Mouse (Mus musculus) liver, embryonic 11.5 days (tissue): ENCODE results near the gene Sh2b3. TPM values are rescaled to one million over a fixed set of nuclear protein-coding genes. Genes with fewer than 3 reads are reported as not detected.

Experiments used
- ATAC-seq: fragments of 200-750 bp; cut with Nextera tagmentation; replicated peaks from 2 replicates; pipeline ENCODE4 v1.8.0; 2017; ENCODE audit warnings: moderate number of reproducible peaks, mild to moderate bottlenecking, moderate TSS enrichment, moderate library complexity; ENCODE audit not compliant: low FRiP score
- DNase-seq: peaks from one replicate; pipeline ENCODE4 v3.0.0-alpha.2; 2017; ENCODE audit warnings: low spot score
- H3K27ac ChIP-seq: fragments of 300-500 bp; sonication (generic); 2 replicates; pipeline ENCODE4 v1.5.1; 2014; ENCODE audit warnings: mild to moderate bottlenecking, low read depth, low read length, control low read depth
- H3K27me3 ChIP-seq: fragments of 300-500 bp; sonication (generic); replicated peaks from 2 replicates; pipeline ENCODE4 v1.6.1; 2014; ENCODE audit warnings: low read length, mixed read lengths; ENCODE audit not compliant: control insufficient read depth, insufficient read depth
- H3K36me3 ChIP-seq: fragments of 300-500 bp; sonication (generic); 2 replicates; pipeline ENCODE4 v1.6.1; 2014; ENCODE audit warnings: mild to moderate bottlenecking, low read length, moderate library complexity, mixed read lengths; ENCODE audit not compliant: control insufficient read depth, insufficient read depth
- H3K4me1 ChIP-seq: fragments of 300-500 bp; sonication (generic); replicated peaks from 2 replicates; pipeline ENCODE4 v1.6.1; 2014; ENCODE audit warnings: low read length, mixed read lengths; ENCODE audit not compliant: control insufficient read depth, insufficient read depth
- H3K4me2 ChIP-seq: fragments of 300-500 bp; sonication (generic); 2 replicates; pipeline ENCODE4 v1.6.1; 2014; ENCODE audit warnings: mild to moderate bottlenecking, control low read depth, moderate library complexity
- H3K4me3 ChIP-seq: fragments of 300-500 bp; sonication (generic); 2 replicates; pipeline ENCODE4 v1.5.1; 2014; ENCODE audit warnings: low read depth, low read length, control low read depth
- H3K9ac ChIP-seq: fragments of 300-500 bp; sonication (generic); 2 replicates; pipeline ENCODE4 v1.6.1; 2014; ENCODE audit warnings: low read depth, low read length, control low read depth
- H3K9me3 ChIP-seq: fragments of 300-500 bp; sonication (generic); 2 replicates; pipeline ENCODE4 v1.6.1; 2016; ENCODE audit warnings: low read length, inconsistent platforms, mixed read lengths; ENCODE audit not compliant: control insufficient read depth
- WGBS: fragments of 180-500 bp; shearing (Covaris S2); extraction: QIAGEN DNeasy Blood & Tissue Kit; methylation state at CpG from one replicate; pipeline ENCODE4 v1.1.7; 2014; 5-methylcytosine and 5-hydroxymethylcytosine counted together
- polyA plus RNA-seq: library from polyadenylated mRNA; unstranded; fragments of >200 nt; fragmentation: Nextera tagmentation; extraction: Ambion mirVana; gene quantifications from 2 replicates; pipeline ENCODE4 v1.2.1, GENCODE M21; 2014

Sh2b3 gene
- polyA plus RNA-seq, 1 experiment from 2014 or later: 15.7 TPM

DNA sequence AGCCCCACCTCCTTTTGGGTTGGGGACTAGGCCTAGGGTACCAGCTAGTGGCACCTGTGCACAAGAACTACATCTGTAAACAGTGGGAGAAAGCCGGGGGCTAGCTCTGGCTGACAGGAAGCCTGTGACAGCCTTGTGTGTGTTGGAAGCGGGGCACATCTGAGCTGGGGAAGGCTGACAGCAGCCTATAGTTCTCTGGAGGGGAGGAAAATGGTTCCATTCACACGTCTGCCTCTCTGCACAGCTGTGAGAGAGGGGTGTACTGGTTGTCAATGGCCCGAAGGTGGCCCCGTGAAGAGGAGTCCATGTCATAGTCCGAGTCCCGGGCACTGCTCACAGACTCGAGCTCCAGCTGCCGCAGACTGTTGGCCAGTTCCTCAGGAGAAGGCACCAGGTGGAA lies 19.9 kb downstream of the Sh2b3 start:
- no peak for ATAC-seq
- no peak overlapping the region for H3K9ac ChIP-seq

DNA sequence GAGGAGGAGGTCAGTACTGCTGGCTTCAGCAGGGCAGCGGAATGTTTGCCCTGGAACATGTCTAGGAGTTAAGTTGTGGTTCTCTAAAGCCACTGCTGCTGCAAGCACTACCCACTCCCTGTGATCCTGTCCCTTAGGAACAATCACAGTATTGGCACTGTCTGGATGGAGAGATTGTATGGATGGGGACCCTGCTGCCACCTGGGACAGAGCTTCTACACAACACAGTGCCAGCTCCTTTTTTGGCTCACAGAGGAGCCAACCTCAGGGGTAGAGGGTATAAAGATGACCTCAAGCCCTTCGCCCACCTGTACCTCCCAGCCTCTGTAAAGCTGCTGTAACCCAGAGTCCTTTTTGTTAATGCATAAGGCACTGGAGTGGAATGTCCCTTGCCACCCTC lies 20.8 kb downstream of the Sh2b3 start:
- ATAC-seq (no peak), DNase-seq (no peak)
- H3K9me3 ChIP-seq: no peaks in the 10 kb centered on the region
- no peaks in the 10 kb centered on the region for H3K27me3 ChIP-seq
- H3K4me1 ChIP-seq: peaks cover 11% of the 10 kb centered on the region
- H3K36me3 ChIP-seq: peaks cover 76% of the 10 kb centered on the region
- no peak overlapping the region for H3K27ac ChIP-seq
- H3K4me3 ChIP-seq: no peak overlapping the region
- H3K4me2 ChIP-seq: no peak overlapping the region
- no peak overlapping the region for H3K9ac ChIP-seq
- WGBS: 83% methylated on average over 2 of the region's 2 CpGs

More for the DNA sequence above, 19.9 kb downstream of the Sh2b3 start:
- no peak for DNase-seq
- Histone ChIP-seq H3K9me3 (no peaks in the 10 kb centered on the region), H3K4me3 (no peak overlapping the region), H3K4me2 (no peak overlapping the region), H3K27ac (no peak overlapping the region), H3K36me3 (peaks cover 69% of the 10 kb centered on the region), H3K4me1 (peaks cover 3% of the 10 kb centered on the region), H3K27me3 (no peaks in the 10 kb centered on the region)
- 86% methylated on average over 9 of the region's 9 CpGs for WGBS

DNA sequence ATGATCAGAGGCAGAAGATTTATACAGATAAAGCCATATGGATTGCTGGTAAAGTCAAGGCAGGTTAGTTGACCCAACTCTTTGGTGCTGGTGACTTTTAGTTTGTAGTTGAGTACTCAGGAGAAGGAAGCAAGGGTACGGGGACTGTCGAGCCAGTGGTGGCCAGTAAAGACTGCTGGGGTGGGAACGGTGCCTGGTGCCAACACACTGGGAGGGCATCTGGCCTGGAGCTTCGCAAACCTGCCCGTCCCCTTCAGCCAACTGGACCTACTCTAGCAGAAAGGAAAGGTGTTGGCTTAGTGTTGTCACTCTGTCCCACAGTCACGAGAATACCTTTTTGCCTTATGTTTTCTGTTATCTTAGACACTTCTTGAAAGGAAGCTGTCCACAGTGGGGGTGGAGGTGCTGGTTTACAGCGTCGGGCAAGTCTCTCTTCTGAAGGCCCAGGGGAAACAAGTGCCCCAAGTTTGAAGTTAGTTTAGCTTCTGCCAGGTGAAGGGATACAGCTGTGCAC lies 21.5 kb downstream of the Sh2b3 start:
- no peak overlapping the region for H3K9ac ChIP-seq
- peaks cover 16% of the 10 kb centered on the region for H3K4me1 ChIP-seq
- WGBS: 87% methylated on average over 8 of the region's 8 CpGs
- DNase-seq: no peak
- no peak for ATAC-seq
- no peak overlapping the region for H3K4me2 ChIP-seq
- no peak overlapping the region for H3K4me3 ChIP-seq
- H3K27me3 ChIP-seq: no peaks in the 10 kb centered on the region
- no peaks in the 10 kb centered on the region for H3K9me3 ChIP-seq
- H3K27ac ChIP-seq: no peak overlapping the region
- peaks cover 79% of the 10 kb centered on the region for H3K36me3 ChIP-seq

DNA sequence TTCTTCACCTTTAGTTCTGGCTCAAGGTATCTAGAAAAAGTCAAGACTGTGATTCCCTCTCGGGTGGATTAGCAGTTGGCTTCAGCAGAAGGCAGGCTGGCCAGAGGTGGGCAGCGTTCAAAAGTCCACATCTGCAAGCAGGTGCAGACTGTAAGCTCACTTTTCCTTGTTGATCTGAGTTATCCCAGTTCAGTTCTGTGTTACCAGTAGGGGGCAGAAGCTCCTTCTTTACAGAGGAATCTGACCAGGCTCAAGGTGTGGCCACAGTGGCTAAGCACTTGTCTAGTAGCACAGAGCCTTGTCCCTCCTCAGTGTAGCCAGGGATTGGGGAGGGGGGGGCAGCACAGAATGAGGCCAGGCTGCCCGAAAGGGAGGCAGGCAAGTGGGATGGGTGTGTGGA lies 22.4 kb downstream of the Sh2b3 start:
- ATAC-seq: no peak

DNA sequence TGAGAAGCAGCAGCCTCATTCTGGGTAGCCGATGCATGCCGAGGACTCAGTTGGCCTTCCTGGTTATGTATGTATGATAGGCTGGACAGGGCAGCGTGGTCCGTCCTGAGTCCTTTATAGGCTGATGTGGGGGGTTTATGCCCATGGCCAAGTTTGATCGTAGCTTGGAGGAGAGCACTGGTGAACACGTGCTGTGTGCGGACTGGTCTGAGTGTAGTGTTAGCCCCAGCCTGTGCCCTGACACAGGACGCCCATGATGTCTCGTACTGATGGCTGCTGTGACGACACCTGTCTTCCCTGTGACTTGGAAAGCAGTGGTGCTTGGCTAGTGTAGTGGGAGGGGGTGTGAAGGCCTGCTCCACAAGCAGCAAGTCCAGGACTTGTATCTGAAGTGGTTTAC lies 23.7 kb downstream of the Sh2b3 start:
- Histone ChIP-seq H3K4me3 (no peak overlapping the region), H3K9me3 (no peaks in the 10 kb centered on the region), H3K27me3 (no peaks in the 10 kb centered on the region), H3K36me3 (peaks cover 66% of the 10 kb centered on the region), H3K4me1 (peaks cover 13% of the 10 kb centered on the region), H3K27ac (no peak overlapping the region), H3K4me2 (no peak overlapping the region), H3K9ac (no peak overlapping the region)
- DNase-seq (no peak), ATAC-seq (no peak)
- WGBS: 91% methylated on average over 10 of the region's 10 CpGs

More for the DNA sequence above, 22.4 kb downstream of the Sh2b3 start:
- no peak overlapping the region for H3K27ac ChIP-seq
- H3K4me3 ChIP-seq: no peak overlapping the region
- H3K4me1 ChIP-seq: peaks cover 13% of the 10 kb centered on the region
- no peak for DNase-seq
- no peak overlapping the region for H3K9ac ChIP-seq
- H3K36me3 ChIP-seq: peaks cover 78% of the 10 kb centered on the region
- WGBS: 63% methylated on average over 3 of the region's 3 CpGs
- H3K27me3 ChIP-seq: no peaks in the 10 kb centered on the region
- no peaks in the 10 kb centered on the region for H3K9me3 ChIP-seq
- H3K4me2 ChIP-seq: no peak overlapping the region

DNA sequence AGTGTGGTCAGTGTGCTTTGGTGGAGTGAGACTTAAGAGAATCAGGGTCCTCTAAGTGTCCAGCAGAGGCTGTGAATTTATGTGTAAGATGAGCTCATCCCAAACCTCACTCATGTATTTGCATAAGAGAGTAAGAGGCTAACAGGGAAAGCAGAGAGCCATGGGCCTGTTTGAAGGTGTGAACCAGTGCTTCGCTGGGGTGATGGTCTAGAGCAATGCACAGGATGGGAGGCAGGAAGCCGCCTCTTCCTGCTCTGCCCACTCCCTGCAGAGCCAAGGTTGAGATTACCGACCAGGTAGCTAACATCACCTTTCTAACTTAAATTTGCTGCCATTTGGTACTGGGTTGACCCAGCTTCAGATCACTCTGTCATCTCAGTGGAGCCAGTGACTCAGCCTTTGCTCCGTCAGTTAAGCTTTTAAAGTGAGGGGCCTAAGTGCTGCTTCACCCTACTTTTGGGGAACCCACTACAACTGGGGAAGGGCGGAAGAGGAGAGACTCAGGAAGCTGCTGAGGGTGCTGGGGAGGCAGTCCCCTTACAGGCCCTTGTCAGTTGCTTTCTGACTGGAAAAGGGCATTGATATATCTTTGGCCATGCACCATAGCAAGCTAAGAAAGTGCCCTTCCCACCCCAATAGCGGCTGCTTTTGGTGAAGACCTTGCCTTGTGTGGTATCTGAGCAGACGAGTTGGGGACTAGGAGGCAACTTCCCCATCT lies 24.8 kb downstream of the Sh2b3 start:
- Histone ChIP-seq H3K4me1 (peaks cover 13% of the 10 kb centered on the region), H3K9ac (no peak overlapping the region), H3K36me3 (peaks cover 56% of the 10 kb centered on the region), H3K4me3 (no peak overlapping the region), H3K4me2 (no peak overlapping the region), H3K9me3 (no peaks in the 10 kb centered on the region), H3K27me3 (no peaks in the 10 kb centered on the region), H3K27ac (0 out of 2 replicates have a peak overlapping the region, but pooled peaks have one; percentile 38)
- WGBS: 76% methylated on average over 7 of the region's 7 CpGs
- DNase-seq (no peak), ATAC-seq (no peak)

DNA sequence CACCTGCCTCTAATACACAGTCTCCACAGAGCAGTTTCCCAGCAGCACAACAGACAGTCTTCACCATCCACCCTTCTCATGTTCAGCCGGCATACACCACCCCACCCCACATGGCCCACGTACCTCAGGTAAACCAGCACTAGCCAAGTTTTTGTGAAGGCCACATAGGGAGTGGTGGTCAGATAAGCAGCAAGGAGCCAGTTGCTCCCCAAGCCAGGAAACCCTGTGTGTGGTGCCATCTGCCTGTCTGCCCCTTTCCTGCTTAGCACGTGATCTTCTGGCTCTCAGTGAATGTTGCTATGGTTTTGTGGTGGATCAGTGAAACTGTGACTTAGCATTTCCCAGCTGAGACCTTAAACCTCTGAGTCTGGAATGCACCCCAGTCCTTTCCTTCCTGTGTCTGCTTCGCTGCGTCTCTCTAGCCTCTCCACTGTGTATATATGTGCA lies 25.9 kb downstream of the Sh2b3 start:
- Histone ChIP-seq H3K9ac (no peak overlapping the region), H3K4me1 (peaks cover 13% of the 10 kb centered on the region), H3K9me3 (no peaks in the 10 kb centered on the region), H3K4me2 (no peak overlapping the region), H3K27ac (peak overlapping the region; percentile 38; the same call in 1 of the 2 replicates), H3K4me3 (no peak overlapping the region), H3K27me3 (no peaks in the 10 kb centered on the region), H3K36me3 (peaks cover 50% of the 10 kb centered on the region)
- 70% methylated on average over 5 of the region's 5 CpGs for WGBS
- DNase-seq (no peak), ATAC-seq (no peak)

DNA sequence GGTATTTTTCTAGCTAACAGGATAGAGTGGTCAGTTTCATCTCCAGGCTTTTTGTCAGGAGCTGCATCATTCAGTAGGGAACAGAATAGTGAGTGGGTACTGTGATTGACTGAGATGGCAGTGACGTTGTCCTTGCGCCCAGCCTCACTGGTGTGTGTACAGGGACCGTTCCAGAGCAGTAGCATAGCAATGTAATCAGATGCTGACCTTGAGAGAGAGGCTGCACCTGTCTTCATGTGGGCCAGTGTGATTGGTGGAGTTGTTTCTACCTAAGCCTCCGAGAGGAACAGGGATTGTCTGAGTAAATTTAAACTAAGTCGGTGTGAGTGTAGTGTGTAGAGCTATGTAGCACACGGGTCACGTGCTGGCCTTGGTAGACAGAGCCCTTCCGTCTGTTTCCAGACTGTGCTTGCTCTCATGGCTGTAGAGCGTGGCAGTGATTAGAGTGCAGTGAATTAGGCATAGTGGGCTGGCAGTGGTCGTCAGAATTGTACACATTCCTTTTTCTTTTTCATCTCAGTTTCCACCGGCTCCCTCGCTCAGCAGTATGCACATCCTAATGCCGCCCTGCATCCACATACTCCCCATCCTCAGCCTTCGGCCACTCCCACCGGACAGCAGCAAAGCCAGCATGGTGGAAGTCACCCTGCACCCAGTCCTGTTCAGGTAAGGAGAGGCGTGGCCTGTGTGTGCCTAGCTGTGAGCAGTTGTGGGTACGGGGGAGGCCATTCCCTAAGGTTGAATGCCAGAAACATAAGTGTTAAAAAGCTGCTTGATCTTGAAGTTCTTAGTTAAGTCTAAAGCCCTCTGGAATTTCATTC lies 26.9 kb downstream of the Sh2b3 start:
- no peak for ATAC-seq
- Histone ChIP-seq H3K9ac (no peak overlapping the region), H3K27ac (no peak overlapping the region), H3K9me3 (no peaks in the 10 kb centered on the region), H3K4me1 (peaks cover 13% of the 10 kb centered on the region), H3K4me3 (no peak overlapping the region), H3K4me2 (no peak overlapping the region), H3K36me3 (peaks cover 40% of the 10 kb centered on the region), H3K27me3 (no peaks in the 10 kb centered on the region)
- no peak for DNase-seq
- 85% methylated on average over 17 of the region's 17 CpGs for WGBS
